Mouse (Mus musculus): Measurements from ENCODE around the gene Nxn. TPM values are rescaled to one million over a fixed set of nuclear protein-coding genes. Genes with fewer than 3 reads are reported as not detected.
"Not testable (repeated sequence)": the region's sequence is repeated elsewhere in the genome, so short reads cannot be mapped to it uniquely, and the experiment has no call there.

Nxn gene
- polyA plus RNA-seq, 1 experiment = 10.6 TPM

DNA sequence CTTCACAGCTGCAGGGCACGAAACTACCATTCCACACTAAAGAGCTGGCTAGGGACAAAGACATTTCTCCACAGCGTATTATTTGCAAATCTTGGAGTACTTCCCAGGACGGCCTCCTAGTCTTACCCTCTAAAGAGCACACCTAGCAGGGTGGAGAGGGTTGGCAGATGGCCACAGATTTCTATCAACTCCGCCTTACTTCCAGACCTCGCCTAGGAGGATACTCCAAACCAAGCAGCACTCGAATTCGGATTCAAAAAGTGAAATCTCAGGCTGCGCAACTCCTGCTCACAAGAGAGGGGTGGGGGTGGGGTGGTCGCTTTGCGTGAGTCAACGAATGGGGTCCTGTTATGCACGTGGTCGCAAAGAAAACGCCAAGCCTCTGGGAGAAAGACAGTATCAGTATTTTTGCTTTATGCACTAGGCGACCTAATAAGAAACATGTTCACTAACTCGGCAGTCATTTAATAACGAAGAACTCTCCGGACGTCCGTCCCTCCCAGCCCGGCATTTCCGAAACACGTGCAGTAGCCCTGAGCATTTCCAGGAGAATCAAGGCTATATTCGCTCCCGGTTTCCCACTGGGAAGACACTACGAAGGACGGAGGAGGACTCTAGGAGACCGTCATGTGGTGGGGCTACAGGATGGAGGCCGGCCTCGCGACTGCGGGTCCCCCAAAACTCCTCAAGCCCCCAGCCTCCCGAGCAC, 182.1 kb downstream of the Nxn start:
- Histone ChIP-seq H3K4me3 (ENCODE audit: insufficient read depth, low read depth, low read length) (peak overlapping the region; percentile 78), H3K27me3 (replicated peaks; ENCODE audit: control insufficient read depth, insufficient read depth, low read length) (no peaks in the 10 kb centered on the region), H3K27ac (ENCODE audit: insufficient read depth, low read depth, low read length) (peak overlapping the region; percentile 58), H3K36me3 (ENCODE audit: control insufficient read depth, insufficient read depth, low read length) (no peaks in the 10 kb centered on the region), H3K4me1 (ENCODE audit: control insufficient read depth, insufficient read depth, low read length) (no peaks in the 10 kb centered on the region)
- 1% methylated on average over 33 of the region's 33 CpGs for WGBS
- DNase-seq = peak; percentile 70
- TF ChIP-seq CTCF (conservative IDR thresholded peaks at IDR 0.05; ENCODE audit: insufficient read depth, insufficient read length, low read depth, low read length) (no peak), POLR2A (IDR thresholded peaks at IDR 0.05; ENCODE audit: low read depth, low read length) (no peak)

DNA sequence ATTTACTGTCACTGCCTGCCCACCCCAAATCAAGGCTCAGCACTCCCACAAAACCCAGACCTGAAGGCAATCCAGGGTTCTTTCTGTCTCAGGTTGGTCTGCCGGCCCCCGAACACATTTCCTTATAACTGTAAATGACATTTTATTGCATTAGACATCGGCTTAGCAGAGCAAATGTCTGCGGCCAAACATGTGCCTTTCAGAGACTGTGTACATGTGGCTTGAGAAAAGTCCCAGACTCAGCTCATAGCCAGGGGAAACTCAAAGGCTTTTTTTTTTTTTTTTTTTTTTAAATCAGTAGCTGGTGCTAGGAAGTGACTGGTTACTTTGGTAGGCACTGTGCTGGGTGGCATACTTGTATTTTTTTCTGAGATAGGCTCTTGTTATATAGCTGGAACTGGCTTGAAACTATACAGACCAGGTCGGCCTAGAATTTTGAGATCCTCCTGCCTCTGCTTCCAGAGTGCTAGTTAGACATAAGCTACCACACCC, 182.8 kb downstream of the Nxn start:
- Histone ChIP-seq H3K27ac (ENCODE audit: insufficient read depth, low read depth, low read length) (no peak overlapping the region), H3K36me3 (ENCODE audit: control insufficient read depth, insufficient read depth, low read length) (no peaks in the 10 kb centered on the region), H3K4me3 (ENCODE audit: insufficient read depth, low read depth, low read length) (no peak overlapping the region), H3K4me1 (ENCODE audit: control insufficient read depth, insufficient read depth, low read length) (no peaks in the 10 kb centered on the region), H3K27me3 (replicated peaks; ENCODE audit: control insufficient read depth, insufficient read depth, low read length) (no peaks in the 10 kb centered on the region)
- TF ChIP-seq CTCF (conservative IDR thresholded peaks at IDR 0.05; ENCODE audit: insufficient read depth, insufficient read length, low read depth, low read length) = no peak
- no peak for TF ChIP-seq POLR2A (IDR thresholded peaks at IDR 0.05; ENCODE audit: low read depth, low read length)
- 96% methylated on average over 5 of the region's 5 CpGs for WGBS
- DNase-seq = no peak

GRCm38 (mm10) chr11:76215011-76215410, 183.9 kb downstream of the Nxn start:
- WGBS = 80% methylated on average over 2 of the region's 2 CpGs
- no peaks in the 10 kb centered on the region for H3K36me3 ChIP-seq (ENCODE audit: control insufficient read depth, insufficient read depth, low read length)
- H3K4me3 ChIP-seq (ENCODE audit: insufficient read depth, low read depth, low read length) = no peak overlapping the region
- no peaks in the 10 kb centered on the region for H3K27me3 ChIP-seq (replicated peaks; ENCODE audit: control insufficient read depth, insufficient read depth, low read length)
- no peak for DNase-seq
- H3K4me1 ChIP-seq (ENCODE audit: control insufficient read depth, insufficient read depth, low read length) = no peaks in the 10 kb centered on the region
- no peak overlapping the region for H3K27ac ChIP-seq (ENCODE audit: insufficient read depth, low read depth, low read length)
- TF ChIP-seq POLR2A (IDR thresholded peaks at IDR 0.05; ENCODE audit: low read depth, low read length) = no peak
- no peak for TF ChIP-seq CTCF (conservative IDR thresholded peaks at IDR 0.05; ENCODE audit: insufficient read depth, insufficient read length, low read depth, low read length)

DNA sequence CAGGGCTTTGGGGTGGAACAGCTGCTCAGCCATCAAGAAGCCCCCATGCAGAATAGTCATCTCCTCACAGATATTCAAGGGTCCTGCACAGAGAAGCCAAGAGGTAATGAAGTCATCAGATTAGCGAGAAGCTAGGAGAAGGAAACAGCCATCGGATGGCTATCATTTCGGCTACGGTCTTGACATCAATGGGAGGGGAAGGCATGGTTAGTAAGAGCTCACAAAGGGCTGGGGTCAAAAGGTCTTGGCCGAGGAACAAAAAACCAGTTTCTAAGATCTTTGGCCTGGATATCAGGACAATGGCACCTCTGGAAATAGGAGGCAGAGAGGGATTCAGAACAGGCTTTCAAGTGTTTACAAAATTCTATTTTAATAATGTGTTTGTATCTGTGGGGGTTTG, 185.1 kb downstream of the Nxn start:
- Histone ChIP-seq H3K27ac (ENCODE audit: insufficient read depth, low read depth, low read length) (no peak overlapping the region), H3K27me3 (replicated peaks; ENCODE audit: control insufficient read depth, insufficient read depth, low read length) (no peaks in the 10 kb centered on the region), H3K4me3 (ENCODE audit: insufficient read depth, low read depth, low read length) (no peak overlapping the region), H3K36me3 (ENCODE audit: control insufficient read depth, insufficient read depth, low read length) (no peaks in the 10 kb centered on the region), H3K4me1 (ENCODE audit: control insufficient read depth, insufficient read depth, low read length) (no peaks in the 10 kb centered on the region)
- DNase-seq = no peak
- TF ChIP-seq CTCF (conservative IDR thresholded peaks at IDR 0.05; ENCODE audit: insufficient read depth, insufficient read length, low read depth, low read length) (no peak), POLR2A (IDR thresholded peaks at IDR 0.05; ENCODE audit: low read depth, low read length) (no peak)
- 88% methylated on average over 5 of the region's 5 CpGs for WGBS

DNA sequence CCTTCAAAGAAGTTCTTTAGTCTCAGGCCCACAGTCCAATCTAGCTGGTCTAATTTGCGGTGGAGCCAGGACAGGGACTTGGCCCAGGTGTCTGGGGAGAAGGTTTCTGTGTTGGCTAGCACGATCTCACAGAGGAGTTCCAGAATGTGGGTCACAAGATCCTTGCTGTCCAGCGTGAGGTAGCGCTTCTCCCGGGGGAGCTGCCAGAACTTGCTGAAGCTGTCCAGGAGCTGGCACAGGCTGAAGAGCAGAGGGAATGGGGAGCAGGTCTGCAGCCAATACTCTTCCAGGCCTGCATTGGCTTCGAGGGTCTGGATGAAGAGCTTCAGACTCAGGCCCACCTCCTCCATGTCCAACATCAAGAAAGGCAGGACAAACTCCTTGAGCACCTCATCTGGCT, 187.3 kb downstream of the Nxn start:
- H3K36me3 ChIP-seq (ENCODE audit: control insufficient read depth, insufficient read depth, low read length); DNase-seq; H3K27ac ChIP-seq (ENCODE audit: insufficient read depth, low read depth, low read length); H3K4me1 ChIP-seq (ENCODE audit: control insufficient read depth, insufficient read depth, low read length); H3K27me3 ChIP-seq (replicated peaks; ENCODE audit: control insufficient read depth, insufficient read depth, low read length); H3K4me3 ChIP-seq (ENCODE audit: insufficient read depth, low read depth, low read length): not testable (repeated sequence)
- WGBS = 81% methylated on average over 5 of the region's 6 CpGs

DNA sequence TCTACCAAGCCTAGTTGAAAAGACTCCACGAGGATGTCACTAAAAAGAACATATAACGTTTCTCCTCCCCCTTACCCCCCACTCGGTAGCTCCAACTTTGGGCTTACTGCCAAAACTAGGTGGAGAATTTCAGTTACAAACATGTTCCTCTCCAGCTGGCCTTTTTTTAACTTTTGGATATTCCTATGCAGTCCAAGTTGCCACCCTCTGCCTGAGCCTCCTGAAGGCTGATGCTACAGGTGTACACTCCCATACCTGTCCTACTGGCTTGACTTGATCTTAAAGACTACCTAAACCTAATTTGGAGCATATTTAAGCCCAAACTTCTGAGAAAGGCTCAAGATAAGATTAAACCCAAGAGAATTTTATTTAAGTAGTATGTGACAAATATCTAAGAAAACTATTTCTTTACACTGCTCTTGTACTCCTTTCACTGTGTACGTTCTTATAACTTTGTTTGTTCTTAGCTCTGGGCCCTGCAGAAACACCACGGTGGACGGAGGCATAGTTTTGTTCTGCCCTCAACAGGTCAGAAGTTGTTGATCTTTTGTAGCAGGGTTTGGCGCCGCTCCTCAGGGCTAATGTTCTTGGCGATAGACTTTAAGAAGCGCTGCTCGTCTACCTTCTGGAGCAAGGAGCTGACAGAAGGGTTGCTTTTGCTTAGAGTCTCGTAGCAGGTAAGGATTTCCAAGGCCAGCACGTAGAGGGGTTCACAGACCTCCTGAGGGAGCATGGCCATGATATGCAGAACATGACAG, 188.5 kb downstream of the Nxn start:
- H3K4me3 ChIP-seq (ENCODE audit: insufficient read depth, low read depth, low read length) = no peak overlapping the region
- H3K27ac ChIP-seq (ENCODE audit: insufficient read depth, low read depth, low read length) = no peak overlapping the region
- DNase-seq = no peak
- no peaks in the 10 kb centered on the region for H3K36me3 ChIP-seq (ENCODE audit: control insufficient read depth, insufficient read depth, low read length)
- H3K27me3 ChIP-seq (replicated peaks; ENCODE audit: control insufficient read depth, insufficient read depth, low read length) = no peaks in the 10 kb centered on the region
- no peak for TF ChIP-seq POLR2A (IDR thresholded peaks at IDR 0.05; ENCODE audit: low read depth, low read length)
- no peak for TF ChIP-seq CTCF (conservative IDR thresholded peaks at IDR 0.05; ENCODE audit: insufficient read depth, insufficient read length, low read depth, low read length)
- WGBS = 79% methylated on average over 13 of the region's 13 CpGs
- no peaks in the 10 kb centered on the region for H3K4me1 ChIP-seq (ENCODE audit: control insufficient read depth, insufficient read depth, low read length)

Other genes starting within 250 kb of the Nxn start
- 46.2 and 47.5 TPM in 2 replicates for gene Vps53, start 219.5 kb downstream of the Nxn start, polyA plus RNA-seq (2012; rRNA removed)
- 5.8 and 6.1 TPM in 2 replicates for gene Fam57a, start 219.5 kb downstream of the Nxn start, polyA plus RNA-seq (2012; rRNA removed)
- gene Dbil5, start 181.5 kb downstream of the Nxn start, polyA plus RNA-seq (2012; rRNA removed) = 0.58 and 1.1 TPM in 2 replicates
- 5.1 TPM in 2 replicates for gene Gemin4, start 181.5 kb downstream of the Nxn start, polyA plus RNA-seq (2012; rRNA removed)
- 8.7 and 9.3 TPM in 2 replicates for gene Mrm3, start 155.4 kb downstream of the Nxn start, polyA plus RNA-seq (2012; rRNA removed)
- 16.2 and 28.0 TPM in 2 replicates for gene Glod4, start 155.4 kb downstream of the Nxn start, polyA plus RNA-seq (2012; rRNA removed)
- gene Timm22, start 7.8 kb upstream of the Nxn start, polyA plus RNA-seq (2012; rRNA removed) = 16.1 and 17.4 TPM in 2 replicates
- gene Abr, start 223.2 kb upstream of the Nxn start, polyA plus RNA-seq (2012; rRNA removed) = 33.2 and 40.8 TPM in 2 replicates

All from kidney, adult 2 months (tissue).